Mouse (Mus musculus): ENCODE data around the gene Gm33543.

The Gm33543 gene

GRCm38 (mm10) chr10:95777701-95778320 is 64.9 kb downstream of the Gm33543 start:
- DNase-seq (ENCODE audit: low spot score), result no peak

GRCm38 (mm10) chr10:95777071-95777470 is 65.7 kb downstream of the Gm33543 start:
- DNase-seq (ENCODE audit: low spot score), result no peak

GRCm38 (mm10) chr10:95774856-95775255 is 67.9 kb downstream of the Gm33543 start:
- no peak for DNase-seq (ENCODE audit: low spot score)

- no peak for DNase-seq (ENCODE audit: low spot score)
Measured at GRCm38 (mm10) chr10:95774001-95774628, 68.6 kb downstream of the Gm33543 start.

Data from layer of hippocampus, adult 9-10 months (tissue).